Mouse (Mus musculus): ENCODE results near the gene Dnajc5.
A peak's percentile ranks its signal among the peaks of the same experiment; 100 is the strongest.
"Not testable (repeated sequence)": the region's sequence is repeated elsewhere in the genome, so short reads cannot be mapped to it uniquely, and the experiment has no call there.

Gene Dnajc5

GRCm38 (mm10) chr2:181520118-181520935 is at the start of gene Dnajc5:
Gene Dnajc5, plus strand, starts transcription at chr2:181520485.
- peak; percentile 98 for DNase-seq

GRCm38 (mm10) chr2:181471246-181471645 is 49.0 kb upstream of the Dnajc5 start:
- DNase-seq, result no peak

- DNase-seq, result peak; percentile 32
Observed at GRCm38 (mm10) chr2:181472256-181472827, 47.9 kb upstream of the Dnajc5 start.

- no peak for DNase-seq
Observed at GRCm38 (mm10) chr2:181483120-181483519, 37.2 kb upstream of the Dnajc5 start.

- no peak for DNase-seq
Observed at GRCm38 (mm10) chr2:181483562-181484318, 36.5 kb upstream of the Dnajc5 start.

- no peak for DNase-seq
Observed at GRCm38 (mm10) chr2:181484456-181485233, 35.6 kb upstream of the Dnajc5 start.

- DNase-seq, result no peak
Observed at GRCm38 (mm10) chr2:181485741-181486140, 34.5 kb upstream of the Dnajc5 start.

- DNase-seq, result no peak
Observed at GRCm38 (mm10) chr2:181487338-181488277, 32.7 kb upstream of the Dnajc5 start.

- no peak for DNase-seq
Observed at GRCm38 (mm10) chr2:181491432-181492205, 28.7 kb upstream of the Dnajc5 start.

GRCm38 (mm10) chr2:181492206-181492605 is 28.1 kb upstream of the Dnajc5 start:
- DNase-seq, result no peak

- DNase-seq, result no peak
Observed at GRCm38 (mm10) chr2:181493156-181493927, 26.9 kb upstream of the Dnajc5 start, which contains the start of gene Abhd16b. Gene Abhd16b, plus strand, starts transcription at chr2:181493206.

- no peak for DNase-seq
Observed at GRCm38 (mm10) chr2:181494266-181494945, 25.9 kb upstream of the Dnajc5 start.

GRCm38 (mm10) chr2:181495845-181496244 is 24.4 kb upstream of the Dnajc5 start:
- not testable (repeated sequence) for DNase-seq

GRCm38 (mm10) chr2:181496281-181496680 is 24.0 kb upstream of the Dnajc5 start:
- DNase-seq, result peak; percentile 63

- peak; percentile 94 for DNase-seq
Observed at GRCm38 (mm10) chr2:181496831-181497547, 23.3 kb upstream of the Dnajc5 start, which contains the start of gene Tpd52l2. Gene Tpd52l2, plus strand, starts transcription at chr2:181497142.

- peak; percentile 48 for DNase-seq
Observed at GRCm38 (mm10) chr2:181497548-181497875, 22.8 kb upstream of the Dnajc5 start.

GRCm38 (mm10) chr2:181498644-181499043 is 21.6 kb upstream of the Dnajc5 start:
- no peak for DNase-seq

- DNase-seq, result no peak
Observed at GRCm38 (mm10) chr2:181509191-181509590, 11.1 kb upstream of the Dnajc5 start.

- no peak for DNase-seq
Observed at GRCm38 (mm10) chr2:181511231-181511630, 9.1 kb upstream of the Dnajc5 start.
